Comparison of ENCODE assay signal across 9 mouse cellular contexts in the genomic region with DNA sequence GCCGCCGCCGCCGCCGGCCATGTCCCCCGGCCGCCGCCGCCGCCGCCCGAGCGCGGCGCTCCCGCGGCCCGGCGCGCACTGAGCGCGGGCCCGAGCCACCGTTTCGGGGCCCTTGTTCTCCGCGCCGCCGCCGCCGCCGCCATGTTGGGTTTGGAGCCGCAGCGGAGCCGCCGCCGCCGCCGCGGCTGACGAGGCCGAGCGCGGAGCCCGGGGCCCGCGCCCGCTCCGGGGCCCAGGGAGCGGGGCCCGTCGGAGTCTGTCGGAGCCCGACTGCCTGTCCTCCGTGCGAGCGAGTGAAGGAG. TPM values are rescaled to one million over a fixed set of nuclear protein-coding genes. Genes with fewer than 3 reads are reported as not detected.
DNase-seq lines count a peak whose midpoint lies in the region; ATAC-seq and TF ChIP-seq lines count a peak whose summit lies in the region.
"Had no signal": no experiment of that assay in that cellular context is flagged by ENCODE, and none has a peak within 500 bp of the region (broad histone marks: within the 10 kb centered on the region; RNA-seq: fewer than 3 reads in every experiment).

No protein-coding gene starts in this region.

- no peak overlapping the region; the same call in 1 of the 2 replicates for H3K4me2 ChIP-seq in heart, embryonic 16.5 days (ENCODE audit: low read depth, low read length)

- TF ChIP-seq POLR2A in MEL (IDR thresholded peaks at IDR 0.05; ENCODE audit: control insufficient read depth in 1 of 2, insufficient read depth in 1 of 2, low read depth in 1 of 2, low read length in 2 of 2, poor library complexity in 1 of 2) = no peak

- no peak for DNase-seq in heart, postnatal 14 days
- no peak for DNase-seq in MEL (ENCODE audit: low read depth, low spot score)
- DNase-seq in hindbrain, embryonic 10.5 days (ENCODE audit: low spot score) = no peak
- DNase-seq in midbrain, embryonic 10.5 days (ENCODE audit: low spot score) = no peak
- no peak for DNase-seq in left cerebral cortex, postnatal 14 days (ENCODE audit: low spot score in 2 of 2)
- DNase-seq in B cell, adult 2 months = no peak
- DNase-seq in kidney, postnatal 25 days = no peak

- no peaks in the 10 kb centered on the region for H3K9me3 ChIP-seq in heart, embryonic 16.5 days (replicated peaks; ENCODE audit: control insufficient read depth, low read length)
- no peaks in the 10 kb centered on the region for H3K9me3 ChIP-seq in MEL (replicated peaks; ENCODE audit: insufficient read depth, low read length)
- H3K9me3 ChIP-seq in hindbrain, embryonic 10.5 days = no peaks in the 10 kb centered on the region
- H3K9me3 ChIP-seq in midbrain, embryonic 10.5 days (replicated peaks) = no peaks in the 10 kb centered on the region

- TF ChIP-seq EP300 in MEL (IDR thresholded peaks at IDR 0.05; ENCODE audit: low read depth in 1 of 2, low read length in 2 of 2) = no peak

- intact Hi-C loops in heart, postnatal 14 days (cut with DNase I) = loop anchor here (5.0 kb wide), 1 partner anchor 66 kb away; no protein-coding TSS in a partner anchor
- intact Hi-C loops in left cerebral cortex, postnatal 14 days (cut with DNase I) = loop anchor here (5.0 kb wide), 1 partner anchor 66 kb away; no protein-coding TSS in a partner anchor

- peak overlapping the region; percentile 87 for H3K4me3 ChIP-seq in heart, embryonic 16.5 days (ENCODE audit: low read length)
- H3K4me3 ChIP-seq in MEL (ENCODE audit: control insufficient read depth in 1 of 2, insufficient read depth in 1 of 2, low read depth in 2 of 2, low read length in 2 of 2) = peak overlapping the region; percentile 84 to 85
- H3K4me3 ChIP-seq in hindbrain, embryonic 10.5 days = peak overlapping the region; percentile 100
- H3K4me3 ChIP-seq in midbrain, embryonic 10.5 days = peak overlapping the region; percentile 100

- 0% methylated on average over 34 of the region's 57 CpGs for WGBS in heart, embryonic 16.5 days
- WGBS in hindbrain, embryonic 10.5 days = 5% methylated on average over 57 of the region's 57 CpGs
- WGBS in midbrain, embryonic 10.5 days = 3% methylated on average over 57 of the region's 57 CpGs

- no peak for ATAC-seq in heart, embryonic 16.5 days (replicated peaks; ENCODE audit: extremely low read depth, insufficient read depth, low FRiP score)

- no peak for TF ChIP-seq RAD21 in MEL (IDR thresholded peaks at IDR 0.05; ENCODE audit: low read depth, low read length)

- H3K27ac ChIP-seq in heart, embryonic 16.5 days (ENCODE audit: low read length) = peak overlapping the region; percentile 89
- H3K27ac ChIP-seq in MEL (ENCODE audit: control insufficient read depth, low read depth, low read length) = peak overlapping the region; percentile 0; the same call in 1 of the 2 replicates
- peak overlapping the region; percentile 98 for H3K27ac ChIP-seq in hindbrain, embryonic 10.5 days
- H3K27ac ChIP-seq in midbrain, embryonic 10.5 days (replicated peaks) = peak overlapping the region; percentile 98

- peak overlapping the region; percentile 99 for H3K9ac ChIP-seq in heart, embryonic 16.5 days (ENCODE audit: low read length)
- peak overlapping the region; percentile 96 for H3K9ac ChIP-seq in MEL (ENCODE audit: control insufficient read depth, low read depth, low read length, poor library complexity, severe bottlenecking)

- peaks cover 47% of the 10 kb centered on the region for H3K79me2 ChIP-seq in MEL (ENCODE audit: control insufficient read depth, insufficient read depth, low read length, poor library complexity)

- no peak for TF ChIP-seq CTCF in MEL (IDR thresholded peaks at IDR 0.05 in 2 of 3, conservative IDR thresholded peaks at IDR 0.05 in 1 of 3; ENCODE audit: control insufficient read depth in 1 of 3, insufficient read depth in 1 of 3, low read depth in 2 of 3, low read length in 3 of 3, poor library complexity in 1 of 3, severe bottlenecking in 1 of 3)

- peaks cover 38% of the 10 kb centered on the region for H3K4me1 ChIP-seq in heart, embryonic 16.5 days (ENCODE audit: control insufficient read depth, insufficient read depth, low read length)
- peaks cover 16 to 40% of the 10 kb centered on the region in 2 experiments for H3K4me1 ChIP-seq in MEL (ENCODE audit: control insufficient read depth in 1 of 2, insufficient read depth in 2 of 2, low read length in 2 of 2)
- H3K4me1 ChIP-seq in hindbrain, embryonic 10.5 days (replicated peaks) = peaks cover 37% of the 10 kb centered on the region
- H3K4me1 ChIP-seq in midbrain, embryonic 10.5 days = peaks cover 37% of the 10 kb centered on the region

- H3K27me3 ChIP-seq in heart, embryonic 16.5 days (ENCODE audit: control insufficient read depth, insufficient read depth, low read length) = no peaks in the 10 kb centered on the region
- H3K27me3 ChIP-seq in MEL (ENCODE audit: control insufficient read depth in 1 of 2, insufficient read depth in 2 of 2, low read length in 2 of 2) = no peaks in the 10 kb centered on the region
- H3K27me3 ChIP-seq in hindbrain, embryonic 10.5 days (ENCODE audit: insufficient read depth, poor library complexity, severe bottlenecking) = no peaks in the 10 kb centered on the region
- H3K27me3 ChIP-seq in midbrain, embryonic 10.5 days (ENCODE audit: low read depth, poor library complexity, severe bottlenecking) = peaks cover 11% of the 10 kb centered on the region; the same call in 1 of the 2 replicates

- no peaks in the 10 kb centered on the region for H3K36me3 ChIP-seq in heart, embryonic 16.5 days (ENCODE audit: control insufficient read depth, insufficient read depth)
- peaks cover 0 to 43% of the 10 kb centered on the region in 2 experiments; a peak in 2 of 4 replicates for H3K36me3 ChIP-seq in MEL (ENCODE audit: control insufficient read depth in 1 of 2, insufficient read depth in 2 of 2, low read length in 2 of 2)
- H3K36me3 ChIP-seq in hindbrain, embryonic 10.5 days = no peaks in the 10 kb centered on the region
- H3K36me3 ChIP-seq in midbrain, embryonic 10.5 days = no peaks in the 10 kb centered on the region

TF ChIP-seq in MEL, 35 proteins besides CTCF, POLR2A, EP300 and RAD21:
- no peak for TF ChIP-seq ELF1 (IDR thresholded peaks at IDR 0.05; ENCODE audit: low read depth, low read length)
- no peak for TF ChIP-seq USF1 (IDR thresholded peaks at IDR 0.05; ENCODE audit: low read depth, low read length)
- no peak for TF ChIP-seq ZNF384 (IDR thresholded peaks at IDR 0.05; ENCODE audit: low read depth, low read length)
- no peak for TF ChIP-seq CHD1 (IDR thresholded peaks at IDR 0.05; ENCODE audit: low read depth, low read length)
- TF ChIP-seq RCOR1 (IDR thresholded peaks at IDR 0.05; ENCODE audit: low read depth, low read length) = no peak
- no peak for TF ChIP-seq CHD2 (IDR thresholded peaks at IDR 0.05; ENCODE audit: low read length)
- no peak for TF ChIP-seq POLR2AphosphoS2 (IDR thresholded peaks at IDR 0.05; ENCODE audit: low read length)
- no peak for TF ChIP-seq GABPA (IDR thresholded peaks at IDR 0.05; ENCODE audit: low read depth, low read length)
- no peak for TF ChIP-seq UBTF (IDR thresholded peaks at IDR 0.05; ENCODE audit: borderline replicate concordance, insufficient read depth, low read depth, low read length)
- no peak for TF ChIP-seq TCF12 (IDR thresholded peaks at IDR 0.05; ENCODE audit: low read depth, low read length)
- no peak for TF ChIP-seq USF2 (IDR thresholded peaks at IDR 0.05; ENCODE audit: borderline replicate concordance in 1 of 2, insufficient read depth in 1 of 2, low read depth in 1 of 2, low read length in 2 of 2)
- TF ChIP-seq MAFK (IDR thresholded peaks at IDR 0.05; ENCODE audit: borderline replicate concordance, low read depth, low read length) = no peak
- no peak for TF ChIP-seq MAZ (IDR thresholded peaks at IDR 0.05; ENCODE audit: low read depth, low read length)
- TF ChIP-seq E2F4 (IDR thresholded peaks at IDR 0.05; ENCODE audit: borderline replicate concordance, low read depth, low read length) = no peak
- TF ChIP-seq GATA1 (IDR thresholded peaks at IDR 0.05; ENCODE audit: low read depth, low read length) = no peak
- no peak for TF ChIP-seq MAX (IDR thresholded peaks at IDR 0.05; ENCODE audit: low read length)
- TF ChIP-seq ZKSCAN1 (IDR thresholded peaks at IDR 0.05; ENCODE audit: low read depth, low read length) = no peak
- no peak for TF ChIP-seq MYC (IDR thresholded peaks at IDR 0.05; ENCODE audit: low read depth, low read length)
TF ChIP-seq in MEL: peak in this region for 0.

RNA-seq across cellular contexts. Expression of a gene that starts 0.2 kb away (rescaled TPM):
- 6.8 and 7.3 TPM in 2 replicates for polyA plus RNA-seq in heart, embryonic 16.5 days (2015; fragmentation: Nextera tagmentation; extraction: Ambion mirVana)
- total RNA-seq in heart, postnatal 14 days (2021) = 10 to 100 TPM; 40.6 to 42.5 TPM
- total RNA-seq in MEL (2012; rRNA removed) = 25.8 and 29.5 TPM in 2 replicates
- polyA plus RNA-seq in MEL (2012; ENCODE audit: insufficient read depth in 1 of 2, insufficient read length in 2 of 2, low read depth in 1 of 2, low replicate concordance in 2 of 2, missing spikeins in 1 of 2) = 10 to 100 TPM in 1 of 2 experiments, not detected in 1; 50.9 TPM
- polyA plus RNA-seq in hindbrain, embryonic 10.5 days (2016; fragmentation: Nextera tagmentation; extraction: Ambion mirVana) = 11.2 TPM in 2 replicates
- 11.5 and 12.0 TPM in 2 replicates for polyA plus RNA-seq in midbrain, embryonic 10.5 days (2016; fragmentation: Nextera tagmentation; extraction: Ambion mirVana)
- 100 to 1,000 TPM; 104 to 106 TPM for total RNA-seq in left cerebral cortex, postnatal 14 days (2021)

RNA-seq across cellular contexts. Expression of a gene that starts 40.3 kb away (rescaled TPM):
- 0.22 and 0.46 TPM in 2 replicates for polyA plus RNA-seq in heart, embryonic 16.5 days (2015; fragmentation: Nextera tagmentation; extraction: Ambion mirVana)
- total RNA-seq in heart, postnatal 14 days (2021) = under 1 TPM in 1 of 2 experiments, not detected in 1; 0.10 TPM
- total RNA-seq in MEL (2012; rRNA removed) = 0.08 TPM in 1 of 2 replicates, not detected in the other
- under 1 TPM in 1 of 2 experiments, not detected in 1; 0.28 TPM for polyA plus RNA-seq in MEL (2012; ENCODE audit: insufficient read depth in 1 of 2, insufficient read length in 2 of 2, low read depth in 1 of 2, low replicate concordance in 2 of 2, missing spikeins in 1 of 2)
- polyA plus RNA-seq in hindbrain, embryonic 10.5 days (2016; fragmentation: Nextera tagmentation; extraction: Ambion mirVana) = 0.05 TPM in 1 of 2 replicates, not detected in the other
- polyA plus RNA-seq in midbrain, embryonic 10.5 days (2016; fragmentation: Nextera tagmentation; extraction: Ambion mirVana) = 0.06 TPM in 1 of 2 replicates, not detected in the other
- not detected for total RNA-seq in left cerebral cortex, postnatal 14 days (2021)
- total RNA-seq: left cerebral cortex, adult 18-20 months had no signal

Comparison
In these comparisons a context has a peak if more than half of its experiments do, and no peak if none do; other contexts are left out.
1. H3K27ac ChIP-seq: peak in every context shown above with its lines; median percentile 98 in hindbrain, embryonic 10.5 days; 98 in midbrain, embryonic 10.5 days; 89 in heart, embryonic 16.5 days; 0 in MEL.